Mouse (Mus musculus) macrophage (primary cell): ENCODE data around the gene Ints5. TPM values are rescaled to one million over a fixed set of nuclear protein-coding genes. Genes with fewer than 3 reads are reported as not detected.

Experiments used
- polyA plus RNA-seq: library from polyadenylated mRNA; stranded (reverse); fragments of 250-400 nt; gene quantifications from 3 replicates; pipeline ENCODE4 v1.2.4, GENCODE M21; 2018; ENCODE audit warnings: inconsistent platforms

Ints5 gene
- polyA plus RNA-seq, 1 experiment from 2014 or later: 4.4 TPM

Other genes with a start within 250 kb of the Ints5 start
- not detected in 3 replicates for gene Chrm1, start 229.2 kb upstream of the Ints5 start, polyA plus RNA-seq
- gene Slc3a2, start 169.6 kb upstream of the Ints5 start, polyA plus RNA-seq: 384 to 539 TPM (median 494 TPM) in 3 replicates
- 16.3 to 42.4 TPM (median 18.1 TPM) in 3 replicates for gene Wdr74, start 157.2 kb upstream of the Ints5 start, polyA plus RNA-seq
- gene 1700092M07Rik, start 152.3 kb upstream of the Ints5 start, polyA plus RNA-seq: not detected in 3 replicates
- 32.3 to 65.9 TPM (median 61.9 TPM) in 3 replicates for gene Stx5a, start 151.6 kb upstream of the Ints5 start, polyA plus RNA-seq
- gene Nxf1, start 135.9 kb upstream of the Ints5 start, polyA plus RNA-seq: 68.7 to 115 TPM (median 96.9 TPM) in 3 replicates
- 14.9 to 33.7 TPM (median 26.6 TPM) in 3 replicates for gene Tmem223, start 122.0 kb upstream of the Ints5 start, polyA plus RNA-seq
- gene Tmem179b, start 118.5 kb upstream of the Ints5 start, polyA plus RNA-seq: 70.7 to 93.4 TPM (median 87.5 TPM) in 3 replicates
- 11.3 to 16.9 TPM (median 15.6 TPM) in 3 replicates for gene Taf6l, start 106.6 kb upstream of the Ints5 start, polyA plus RNA-seq
- gene Polr2g, start 94.4 kb upstream of the Ints5 start, polyA plus RNA-seq: 87.6 to 127 TPM (median 98.0 TPM) in 3 replicates
- 1.5 to 2.4 TPM (median 2.0 TPM) in 3 replicates for gene Zbtb3, start 90.5 kb upstream of the Ints5 start, polyA plus RNA-seq
- gene Ttc9c, start 73.7 kb upstream of the Ints5 start, polyA plus RNA-seq: 25.0 to 30.5 TPM (median 30.3 TPM) in 3 replicates
- 74.0 to 130 TPM (median 81.5 TPM) in 3 replicates for gene Hnrnpul2, start 73.0 kb upstream of the Ints5 start, polyA plus RNA-seq
- 44.3 TPM in 1 of 3 replicates, not detected in the others for gene AC129217.1, start 63.2 kb upstream of the Ints5 start, polyA plus RNA-seq
- 72.1 to 121 TPM (median 102 TPM) in 3 replicates for gene Bscl2, start 55.5 kb upstream of the Ints5 start, polyA plus RNA-seq
- not detected in 3 replicates for gene Gng3, start 53.8 kb upstream of the Ints5 start, polyA plus RNA-seq
- 0.09 to 0.10 TPM in 2 of 3 replicates, not detected in the other for gene Lrrn4cl, start 42.2 kb upstream of the Ints5 start, polyA plus RNA-seq
- 160 to 383 TPM (median 167 TPM) in 3 replicates for gene Ubxn1, start 21.5 kb upstream of the Ints5 start, polyA plus RNA-seq
- 33.7 to 44.5 TPM (median 41.3 TPM) in 3 replicates for gene Uqcc3, start 12.1 kb upstream of the Ints5 start, polyA plus RNA-seq
- gene Lbhd1, start 9.3 kb upstream of the Ints5 start, polyA plus RNA-seq: 1.5 to 3.7 TPM (median 2.5 TPM) in 3 replicates
- gene Gm49403, start 9.1 kb upstream of the Ints5 start, polyA plus RNA-seq: not detected in 3 replicates
- gene 1810009A15Rik, start 4.2 kb upstream of the Ints5 start, polyA plus RNA-seq: 48.2 to 79.8 TPM (median 50.8 TPM) in 3 replicates
- not detected in 3 replicates for gene Gm49416, start 4.1 kb upstream of the Ints5 start, polyA plus RNA-seq
- 70.1 to 93.3 TPM (median 80.1 TPM) in 3 replicates for gene Ganab, start 5.1 kb downstream of the Ints5 start, polyA plus RNA-seq
- gene B3gat3, start 27.4 kb downstream of the Ints5 start, polyA plus RNA-seq: 38.7 to 45.8 TPM (median 41.0 TPM) in 3 replicates
- gene Rom1, start 36.4 kb downstream of the Ints5 start, polyA plus RNA-seq: 1.3 to 2.3 TPM (median 1.9 TPM) in 3 replicates
- 17.0 to 32.0 TPM (median 23.3 TPM) in 3 replicates for gene Eml3, start 36.5 kb downstream of the Ints5 start, polyA plus RNA-seq
- gene Mta2, start 48.9 kb downstream of the Ints5 start, polyA plus RNA-seq: 63.1 to 68.2 TPM (median 63.7 TPM) in 3 replicates
- gene Tut1, start 60.8 kb downstream of the Ints5 start, polyA plus RNA-seq: 11.5 to 14.4 TPM (median 13.4 TPM) in 3 replicates
- gene Eef1g, start 74.0 kb downstream of the Ints5 start, polyA plus RNA-seq: 224 to 506 TPM (median 366 TPM) in 3 replicates
- 97.5 to 169 TPM (median 125 TPM) in 3 replicates for gene Ahnak, start 96.3 kb downstream of the Ints5 start, polyA plus RNA-seq
- not detected in 3 replicates for gene Scgb1a1, start 195.0 kb downstream of the Ints5 start, polyA plus RNA-seq
- 1.3 to 2.5 TPM (median 2.1 TPM) in 3 replicates for gene Asrgl1, start 242.6 kb downstream of the Ints5 start, polyA plus RNA-seq